Mouse (Mus musculus): ENCODE data around the gene Cyp8b1. TPM values are rescaled to one million over a fixed set of nuclear protein-coding genes. Genes with fewer than 3 reads are reported as not detected.

The Cyp8b1 gene
- total RNA-seq, 1 experiment: not detected

DNA sequence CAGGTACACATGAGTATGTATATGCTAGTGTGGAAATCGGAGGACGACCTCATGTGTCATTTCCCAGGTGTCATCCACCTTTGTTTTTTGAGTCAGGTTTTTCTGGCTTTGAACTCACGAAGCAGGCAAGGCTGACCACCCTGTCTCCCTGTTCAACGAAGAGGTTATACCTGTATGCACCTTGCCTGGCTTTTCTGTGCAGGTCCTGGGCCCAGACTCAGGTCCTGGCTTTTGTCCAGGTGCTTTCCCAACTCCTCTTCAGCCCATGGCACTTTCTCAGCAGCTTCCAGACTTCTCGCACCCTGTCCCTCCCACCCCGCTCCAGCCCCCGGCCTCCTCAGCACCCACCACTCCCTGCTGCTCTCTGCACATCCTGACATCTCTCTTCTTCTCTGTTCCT is 4.9 kb downstream of the Cyp8b1 start:
- in situ Hi-C loops (cut with MboI; ENCODE audit: low sequenced_read_pairs in 2 of 2, unreplicated experiment in 2 of 2): no loop called here
- Histone ChIP-seq H3K9me3 (ENCODE audit: control insufficient read depth, insufficient read depth, low read depth, low read length) (no peaks in the 10 kb centered on the region), H3K4me3 (ENCODE audit: insufficient read depth in 1 of 2, low read depth in 1 of 2, low read length in 2 of 2, poor library complexity in 1 of 2, severe bottlenecking in 1 of 2) (no peak overlapping the region), H3K4me1 (ENCODE audit: control insufficient read depth in 2 of 2, insufficient read depth in 2 of 2, low read length in 2 of 2, poor library complexity in 1 of 2) (peaks cover 0 to 2% of the 10 kb centered on the region in 2 experiments; a peak in 1 of 4 replicates), H3K27ac (ENCODE audit: insufficient read depth, low read depth, low read length, poor library complexity, severe bottlenecking) (no peak overlapping the region), H3K36me3 (ENCODE audit: control insufficient read depth, insufficient read depth, low read length, poor library complexity, severe bottlenecking) (no peaks in the 10 kb centered on the region), H3K9ac (ENCODE audit: insufficient read depth, low read depth, low read length, poor library complexity, severe bottlenecking) (no peak overlapping the region)
- TF ChIP-seq HCFC1 (IDR thresholded peaks at IDR 0.05; ENCODE audit: borderline replicate concordance, insufficient read depth, low read length) (no peak), MAFK (IDR thresholded peaks at IDR 0.05; ENCODE audit: insufficient read depth, low read depth, low read length) (no peak), ZNF384 (IDR thresholded peaks at IDR 0.05; ENCODE audit: low read depth, low read length) (no peak), ZC3H11A (IDR thresholded peaks at IDR 0.05; ENCODE audit: borderline replicate concordance, low read depth, low read length) (no peak), CHD2 (IDR thresholded peaks at IDR 0.05; ENCODE audit: low read depth, low read length) (no peak)
- DNase-seq (ENCODE audit: low read depth, low spot score): no peak

DNA sequence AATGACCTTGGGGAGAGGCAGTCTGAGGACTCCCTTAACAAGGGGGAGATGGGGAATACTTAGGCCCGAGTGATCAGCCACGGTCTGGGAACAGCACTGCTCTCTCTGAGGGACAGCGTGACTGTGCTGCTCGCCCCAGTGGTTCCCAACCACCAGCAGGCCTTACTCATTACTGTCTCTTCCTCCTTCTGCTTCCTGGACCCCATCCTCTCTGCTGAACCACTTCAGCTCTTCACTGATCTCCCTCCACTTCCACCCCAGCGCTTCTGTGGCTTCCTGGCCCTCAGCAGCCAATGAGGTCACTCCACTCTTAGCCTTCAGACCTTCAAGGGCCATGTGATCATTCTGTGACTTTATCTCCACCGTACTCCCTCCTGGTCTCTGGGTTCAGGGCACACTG is 6.5 kb downstream of the Cyp8b1 start:
- no peaks in the 10 kb centered on the region for H3K36me3 ChIP-seq (ENCODE audit: control insufficient read depth, insufficient read depth, low read length, poor library complexity, severe bottlenecking)
- TF ChIP-seq ZC3H11A (IDR thresholded peaks at IDR 0.05; ENCODE audit: borderline replicate concordance, low read depth, low read length) (no peak), MAFK (IDR thresholded peaks at IDR 0.05; ENCODE audit: insufficient read depth, low read depth, low read length) (no peak), ZNF384 (IDR thresholded peaks at IDR 0.05; ENCODE audit: low read depth, low read length) (no peak)
- no peak overlapping the region for H3K4me3 ChIP-seq (ENCODE audit: insufficient read depth in 1 of 2, low read depth in 1 of 2, low read length in 2 of 2, poor library complexity in 1 of 2, severe bottlenecking in 1 of 2)

DNA sequence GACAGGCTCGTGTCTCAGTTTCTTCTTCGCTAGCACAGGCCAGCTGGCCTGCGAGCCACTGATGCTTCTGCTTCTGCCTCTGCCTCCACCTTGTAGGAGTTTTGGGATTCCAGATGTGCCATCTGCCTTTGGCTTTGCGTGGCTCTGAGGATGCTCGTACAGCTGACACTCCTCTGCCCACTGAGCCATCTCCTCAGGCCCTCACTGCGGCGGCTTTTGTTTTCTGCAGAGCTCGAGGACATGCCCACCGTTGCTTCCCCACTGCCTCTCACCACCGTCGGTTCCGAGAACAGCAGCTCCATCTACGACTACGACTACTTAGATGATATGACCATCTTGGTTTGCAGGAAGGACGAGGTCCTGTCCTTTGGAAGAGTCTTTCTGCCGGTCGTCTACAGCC is 7.8 kb downstream of the Cyp8b1 start:
- DNase-seq (ENCODE audit: low read depth, low spot score): no peak
- Histone ChIP-seq H3K27ac (ENCODE audit: insufficient read depth, low read depth, low read length, poor library complexity, severe bottlenecking) (no peak overlapping the region), H3K9ac (ENCODE audit: insufficient read depth, low read depth, low read length, poor library complexity, severe bottlenecking) (no peak overlapping the region), H3K4me1 (ENCODE audit: control insufficient read depth in 2 of 2, insufficient read depth in 2 of 2, low read length in 2 of 2, poor library complexity in 1 of 2) (peaks cover 0 to 2% of the 10 kb centered on the region in 2 experiments; a peak in 1 of 4 replicates), H3K36me3 (ENCODE audit: control insufficient read depth, insufficient read depth, low read length, poor library complexity, severe bottlenecking) (no peaks in the 10 kb centered on the region), H3K4me3 (ENCODE audit: insufficient read depth in 1 of 2, low read depth in 1 of 2, low read length in 2 of 2, poor library complexity in 1 of 2, severe bottlenecking in 1 of 2) (no peak overlapping the region), H3K9me3 (ENCODE audit: control insufficient read depth, insufficient read depth, low read depth, low read length) (no peaks in the 10 kb centered on the region)
- in situ Hi-C loops (cut with MboI; ENCODE audit: low sequenced_read_pairs in 2 of 2, unreplicated experiment in 2 of 2): no loop called here
- TF ChIP-seq HCFC1 (IDR thresholded peaks at IDR 0.05; ENCODE audit: borderline replicate concordance, insufficient read depth, low read length) (no peak), MAFK (IDR thresholded peaks at IDR 0.05; ENCODE audit: insufficient read depth, low read depth, low read length) (no peak), ZNF384 (IDR thresholded peaks at IDR 0.05; ENCODE audit: low read depth, low read length) (no peak), CHD2 (IDR thresholded peaks at IDR 0.05; ENCODE audit: low read depth, low read length) (no peak), ZC3H11A (IDR thresholded peaks at IDR 0.05; ENCODE audit: borderline replicate concordance, low read depth, low read length) (no peak)

More for the DNA sequence above, 6.5 kb downstream of the Cyp8b1 start:
- Histone ChIP-seq H3K9ac (ENCODE audit: insufficient read depth, low read depth, low read length, poor library complexity, severe bottlenecking) (no peak overlapping the region), H3K27ac (ENCODE audit: insufficient read depth, low read depth, low read length, poor library complexity, severe bottlenecking) (no peak overlapping the region), H3K4me1 (ENCODE audit: control insufficient read depth in 2 of 2, insufficient read depth in 2 of 2, low read length in 2 of 2, poor library complexity in 1 of 2) (peaks cover 0 to 2% of the 10 kb centered on the region in 2 experiments; a peak in 1 of 4 replicates), H3K9me3 (ENCODE audit: control insufficient read depth, insufficient read depth, low read depth, low read length) (no peaks in the 10 kb centered on the region)
- in situ Hi-C loops (cut with MboI; ENCODE audit: low sequenced_read_pairs in 2 of 2, unreplicated experiment in 2 of 2): no loop called here
- no peak for DNase-seq (ENCODE audit: low read depth, low spot score)

DNA sequence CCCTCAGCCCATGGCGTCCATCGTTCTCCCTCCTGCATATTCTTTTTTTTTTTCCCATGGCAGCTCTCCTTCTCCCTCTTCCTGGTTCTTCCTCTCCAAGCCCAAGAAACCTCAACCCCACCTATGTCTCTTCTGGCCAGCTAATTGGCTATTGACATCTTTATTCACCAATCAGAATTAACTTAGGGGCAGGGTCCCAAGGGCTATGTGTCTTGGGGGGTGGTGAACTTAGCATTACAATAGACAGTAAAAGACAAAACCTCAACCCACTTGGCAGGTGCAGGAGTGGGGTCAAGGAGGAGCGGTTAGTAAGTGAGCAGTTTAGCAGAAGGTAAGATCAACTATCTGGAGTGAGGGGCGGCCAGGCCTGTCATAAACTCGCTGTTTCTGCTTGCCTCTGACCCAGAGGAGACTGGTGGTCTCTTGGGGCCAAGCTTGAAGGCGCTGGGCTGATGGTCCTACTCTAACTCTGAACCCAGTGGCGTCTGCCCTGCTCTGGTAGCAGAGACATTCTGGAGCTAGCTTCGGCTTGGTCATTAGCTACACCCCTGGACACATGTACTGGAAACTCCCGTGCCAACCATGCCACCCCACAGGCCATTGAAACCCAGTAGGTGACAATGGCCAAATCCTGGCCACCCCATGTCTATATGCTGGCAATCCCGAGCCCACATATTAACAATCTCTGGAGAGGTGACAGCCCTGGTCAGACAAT is 8.6 kb downstream of the Cyp8b1 start:
- Histone ChIP-seq H3K9ac (ENCODE audit: insufficient read depth, low read depth, low read length, poor library complexity, severe bottlenecking) (no peak overlapping the region), H3K4me3 (ENCODE audit: insufficient read depth in 1 of 2, low read depth in 1 of 2, low read length in 2 of 2, poor library complexity in 1 of 2, severe bottlenecking in 1 of 2) (no peak overlapping the region), H3K36me3 (ENCODE audit: control insufficient read depth, insufficient read depth, low read length, poor library complexity, severe bottlenecking) (no peaks in the 10 kb centered on the region), H3K4me1 (ENCODE audit: control insufficient read depth in 2 of 2, insufficient read depth in 2 of 2, low read length in 2 of 2, poor library complexity in 1 of 2) (peaks cover 0 to 2% of the 10 kb centered on the region in 2 experiments; a peak in 1 of 4 replicates), H3K27ac (ENCODE audit: insufficient read depth, low read depth, low read length, poor library complexity, severe bottlenecking) (no peak overlapping the region), H3K9me3 (ENCODE audit: control insufficient read depth, insufficient read depth, low read depth, low read length) (no peaks in the 10 kb centered on the region)
- DNase-seq (ENCODE audit: low read depth, low spot score): peak; percentile 29
- TF ChIP-seq ZNF384 (IDR thresholded peaks at IDR 0.05; ENCODE audit: low read depth, low read length) (no peak), HCFC1 (IDR thresholded peaks at IDR 0.05; ENCODE audit: borderline replicate concordance, insufficient read depth, low read length) (no peak), MAFK (IDR thresholded peaks at IDR 0.05; ENCODE audit: insufficient read depth, low read depth, low read length) (no peak), ZC3H11A (IDR thresholded peaks at IDR 0.05; ENCODE audit: borderline replicate concordance, low read depth, low read length) (no peak), CHD2 (IDR thresholded peaks at IDR 0.05; ENCODE audit: low read depth, low read length) (no peak)
- in situ Hi-C loops (cut with MboI; ENCODE audit: low sequenced_read_pairs in 2 of 2, unreplicated experiment in 2 of 2): no loop called here

Measured in ES-E14 (cell line).